Mouse (Mus musculus) lung, embryonic 14.5 days (tissue): Measurements from ENCODE around the gene Vps8. TPM values are rescaled to one million over a fixed set of nuclear protein-coding genes. Genes with fewer than 3 reads are reported as not detected.

Experiments used
- ATAC-seq: fragments of 200-750 bp; cut with Nextera tagmentation; 2 replicates; pipeline ENCODE4 v1.8.0; 2017; ENCODE audit warnings: mild to moderate bottlenecking, moderate TSS enrichment, moderate library complexity; ENCODE audit not compliant: insufficient read depth
- DNase-seq: peaks from one replicate; pipeline ENCODE4 v3.0.0-alpha.2; 2015
- H3K27ac ChIP-seq: fragments of 300-500 bp; sonication (generic); 2 replicates; pipeline ENCODE4 v1.5.1; 2014; ENCODE audit warnings: low read depth, mild to moderate bottlenecking, moderate library complexity
- H3K27me3 ChIP-seq: fragments of 300-500 bp; sonication (generic); 2 replicates; pipeline ENCODE4 v1.6.1; 2014; ENCODE audit warnings: low read length, control low read depth; ENCODE audit not compliant: insufficient read depth
- H3K36me3 ChIP-seq: fragments of 300-500 bp; sonication (generic); 2 replicates; pipeline ENCODE4 v1.6.1; 2014; ENCODE audit warnings: control low read depth; ENCODE audit not compliant: insufficient read depth
- H3K4me1 ChIP-seq: fragments of 300-500 bp; sonication (generic); 2 replicates; pipeline ENCODE4 v1.6.1; 2014; ENCODE audit warnings: antibody characterized with exemption, control low read depth; ENCODE audit not compliant: insufficient read depth
- H3K4me2 ChIP-seq: fragments of 300-500 bp; sonication (generic); 2 replicates; pipeline ENCODE4 v1.6.1; 2014; ENCODE audit warnings: mild to moderate bottlenecking
- H3K4me3 ChIP-seq: fragments of 300-500 bp; sonication (generic); 2 replicates; pipeline ENCODE4 v1.5.1; 2014; ENCODE audit warnings: low read depth, low read length
- H3K9ac ChIP-seq: fragments of 300-500 bp; sonication (generic); 2 replicates; pipeline ENCODE4 v1.6.1; 2014
- H3K9me3 ChIP-seq: fragments of 300-500 bp; sonication (generic); 2 replicates; pipeline ENCODE4 v1.6.1; 2016; ENCODE audit warnings: low read depth, low read length, control low read depth
- CTCF ChIP-seq: IDR thresholded peaks from 2 replicates; pipeline ENCODE4 v1.5.1; 2016; ENCODE audit warnings: antibody characterized with exemption, low read depth
- WGBS: fragments of 180-500 bp; shearing (Covaris S2); extraction: QIAGEN DNeasy Blood & Tissue Kit; methylation state at CpG from one replicate; pipeline ENCODE4 v1.1.7; 2014; 5-methylcytosine and 5-hydroxymethylcytosine counted together
- polyA plus RNA-seq: library from polyadenylated mRNA; unstranded; fragments of >200 nt; fragmentation: Nextera tagmentation; extraction: Ambion mirVana; gene quantifications from 2 replicates; pipeline ENCODE4 v1.2.1, GENCODE M21; 2014

The Vps8 gene
- polyA plus RNA-seq, result 18.0 and 19.3 TPM in 2 replicates

GRCm38 (mm10) chr16:21422645-21423545 lies at the start of gene Vps8:
TSS of gene Vps8 (plus strand) at chr16:21423118.
- peak; percentile 98 for DNase-seq
- Histone ChIP-seq H3K4me3 (peak within 1 kb of the TSS; percentile 92), H3K36me3 (no peaks in the 10 kb centered on the region), H3K9me3 (no peaks in the 10 kb centered on the region), H3K27me3 (no peaks in the 10 kb centered on the region), H3K9ac (peak within 1 kb of the TSS; percentile 89), H3K4me2 (peak within 1 kb of the TSS; percentile 91), H3K4me1 (no peaks in the 10 kb centered on the region; the same call in 1 of the 2 replicates), H3K27ac (peak within 1 kb of the TSS; percentile 90)
- TF ChIP-seq CTCF, result peak; percentile 37
- peak; percentile 98 for ATAC-seq
- WGBS, result under 1% methylated on average over 71 of the region's 71 CpGs

DNA sequence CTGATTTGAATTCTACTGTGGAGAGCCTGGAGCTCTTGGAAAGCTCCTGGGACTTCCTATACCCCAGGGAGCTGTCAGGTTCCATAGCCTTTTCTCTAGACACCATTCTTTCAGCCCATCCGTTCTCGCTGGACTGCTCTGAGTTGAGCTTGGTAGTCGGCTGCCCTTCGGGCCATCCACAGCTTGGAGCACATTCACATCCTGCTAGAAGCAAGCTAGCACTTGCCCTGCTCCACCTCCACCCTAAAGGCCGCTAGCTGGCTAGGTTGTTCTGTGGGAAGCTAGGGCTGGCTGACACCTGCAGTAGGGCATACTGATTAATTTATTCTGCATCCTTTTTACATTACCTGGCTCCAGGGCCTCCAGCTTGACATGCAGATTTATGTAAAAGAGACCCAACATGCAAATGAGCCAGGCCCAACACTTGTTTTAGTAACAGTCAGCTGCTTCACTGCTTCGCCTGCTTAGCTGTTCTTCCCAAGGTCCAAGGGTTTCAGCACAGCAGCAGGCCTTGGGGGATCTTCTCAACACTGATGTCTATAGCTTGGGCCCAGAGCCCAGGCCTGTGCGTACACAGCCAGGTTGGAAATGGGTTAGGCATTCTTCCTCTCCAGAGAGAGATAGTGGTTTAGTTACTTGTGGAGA lies 49.5 kb upstream of the Vps8 start:
- Histone ChIP-seq H3K9me3 (no peaks in the 10 kb centered on the region), H3K27ac (no peak overlapping the region), H3K36me3 (no peaks in the 10 kb centered on the region), H3K4me3 (no peak overlapping the region), H3K4me2 (no peak overlapping the region), H3K9ac (no peak overlapping the region), H3K4me1 (peaks cover 24% of the 10 kb centered on the region), H3K27me3 (no peaks in the 10 kb centered on the region)
- TF ChIP-seq CTCF, result no peak
- ATAC-seq (no peak), DNase-seq (no peak)
- 61% methylated on average over 7 of the region's 7 CpGs for WGBS

GRCm38 (mm10) chr16:21374067-21374466 lies 48.9 kb upstream of the Vps8 start:
- DNase-seq (no peak), ATAC-seq (no peak)
- peaks cover 26% of the 10 kb centered on the region for H3K4me1 ChIP-seq
- no peaks in the 10 kb centered on the region for H3K9me3 ChIP-seq
- no peak overlapping the region for H3K4me3 ChIP-seq
- no peak overlapping the region for H3K9ac ChIP-seq
- no peaks in the 10 kb centered on the region for H3K36me3 ChIP-seq
- H3K27me3 ChIP-seq, result no peaks in the 10 kb centered on the region
- WGBS, result 88% methylated on average over 3 of the region's 6 CpGs
- H3K27ac ChIP-seq, result no peak overlapping the region
- TF ChIP-seq CTCF, result no peak
- H3K4me2 ChIP-seq, result no peak overlapping the region

DNA sequence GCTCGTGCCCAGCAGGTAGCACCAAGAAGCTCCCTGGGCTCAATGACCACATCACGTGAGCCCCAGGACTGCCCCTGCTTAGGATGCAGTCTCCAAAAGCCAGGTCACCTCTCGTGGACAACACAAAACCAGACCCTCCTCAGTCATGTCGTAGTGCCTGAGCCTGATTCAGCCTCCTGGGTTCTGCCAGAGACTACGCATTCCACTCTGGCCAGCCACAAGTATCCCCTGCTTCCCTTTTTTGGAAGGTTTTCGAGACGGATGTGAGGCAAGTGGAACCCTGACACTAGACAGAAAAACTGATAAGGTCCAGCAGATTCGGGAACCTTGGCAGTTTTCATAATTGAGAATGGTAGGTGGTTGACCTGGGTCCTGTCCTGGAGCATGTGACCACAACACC lies 47.8 kb upstream of the Vps8 start:
- H3K27me3 ChIP-seq, result no peaks in the 10 kb centered on the region
- TF ChIP-seq CTCF, result no peak
- DNase-seq, result no peak
- peaks cover 23% of the 10 kb centered on the region for H3K4me1 ChIP-seq
- no peak overlapping the region for H3K4me2 ChIP-seq
- WGBS, result 81% methylated on average over 8 of the region's 8 CpGs
- no peak overlapping the region for H3K9ac ChIP-seq
- ATAC-seq, result no peak
- no peaks in the 10 kb centered on the region for H3K36me3 ChIP-seq
- no peaks in the 10 kb centered on the region for H3K9me3 ChIP-seq
- H3K27ac ChIP-seq, result no peak overlapping the region
- H3K4me3 ChIP-seq, result no peak overlapping the region

DNA sequence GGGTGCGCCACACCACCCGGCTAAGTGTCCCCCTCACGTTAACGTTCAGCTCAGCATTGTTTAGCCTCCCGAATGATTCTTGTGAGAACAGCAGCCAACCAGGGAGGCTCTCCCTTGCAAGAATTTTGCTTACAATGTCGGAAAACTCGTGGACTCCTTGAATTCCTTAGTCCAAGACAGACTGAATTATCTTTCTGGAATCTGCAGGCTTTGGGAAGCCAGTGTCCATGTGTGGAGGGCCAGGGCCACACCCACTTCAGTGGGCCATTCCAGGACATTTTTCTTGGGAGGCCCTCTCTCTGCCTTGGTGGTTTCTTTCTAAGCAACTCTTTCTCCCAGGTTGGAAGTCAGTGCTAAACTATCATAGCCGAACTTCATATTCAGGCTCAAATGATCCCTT lies 46.6 kb upstream of the Vps8 start:
- ATAC-seq (no peak), DNase-seq (peak; percentile 28)
- TF ChIP-seq CTCF, result no peak
- Histone ChIP-seq H3K27ac (peak overlapping the region; percentile 91; the same call in 1 of the 2 replicates), H3K4me1 (peaks cover 23% of the 10 kb centered on the region), H3K4me2 (no peak overlapping the region), H3K36me3 (no peaks in the 10 kb centered on the region), H3K4me3 (no peak overlapping the region), H3K27me3 (no peaks in the 10 kb centered on the region), H3K9me3 (no peaks in the 10 kb centered on the region), H3K9ac (no peak overlapping the region)
- 58% methylated on average over 8 of the region's 8 CpGs for WGBS

DNA sequence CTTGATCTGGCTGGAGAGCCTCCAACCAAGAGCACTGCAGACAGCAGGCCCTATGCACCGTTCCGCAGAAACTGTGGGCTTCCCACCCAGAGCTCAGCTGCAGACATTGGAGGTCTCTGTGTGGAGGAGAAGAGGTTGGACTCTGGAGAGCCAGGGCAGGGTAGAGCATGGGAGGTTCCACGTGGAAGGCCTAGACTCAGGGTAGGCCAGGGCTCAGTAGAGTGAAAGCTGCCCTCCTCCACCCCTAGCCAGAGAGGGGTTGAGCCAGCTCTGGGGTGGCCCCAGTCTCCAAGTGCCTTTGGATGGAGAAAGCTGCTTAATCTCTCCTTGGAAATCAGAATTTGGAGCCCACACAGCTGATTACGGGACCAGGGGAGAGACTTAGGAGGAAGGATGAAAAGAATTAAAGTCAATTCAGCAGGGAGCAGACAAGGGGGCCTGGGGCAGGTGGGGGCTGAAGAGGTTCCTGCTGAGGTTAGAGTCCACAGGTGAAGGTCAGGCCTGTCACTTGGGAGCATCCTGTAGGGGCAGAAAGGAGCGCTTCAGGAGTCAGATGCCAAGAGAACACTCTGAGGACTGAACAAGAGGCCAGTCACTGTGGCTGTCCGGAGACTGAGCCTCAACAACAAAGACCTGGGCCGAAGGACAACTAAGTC lies 45.8 kb upstream of the Vps8 start:
- no peak for TF ChIP-seq CTCF
- Histone ChIP-seq H3K27me3 (no peaks in the 10 kb centered on the region), H3K4me1 (peaks cover 23% of the 10 kb centered on the region), H3K9ac (no peak overlapping the region), H3K27ac (peak overlapping the region; percentile 91), H3K9me3 (no peaks in the 10 kb centered on the region), H3K36me3 (no peaks in the 10 kb centered on the region), H3K4me3 (no peak overlapping the region), H3K4me2 (no peak overlapping the region)
- WGBS, result 45% methylated on average over 7 of the region's 7 CpGs
- DNase-seq (no peak), ATAC-seq (peak; percentile 39)

- H3K4me2 ChIP-seq, result no peak overlapping the region
- TF ChIP-seq CTCF, result no peak
- no peaks in the 10 kb centered on the region for H3K9me3 ChIP-seq
- DNase-seq, result peak; percentile 79
- peaks cover 23% of the 10 kb centered on the region for H3K4me1 ChIP-seq
- H3K27ac ChIP-seq, result peak overlapping the region; percentile 91
- no peak overlapping the region for H3K9ac ChIP-seq
- no peak overlapping the region for H3K4me3 ChIP-seq
- no peaks in the 10 kb centered on the region for H3K27me3 ChIP-seq
- 12% methylated on average over 4 of the region's 4 CpGs for WGBS
- H3K36me3 ChIP-seq, result no peaks in the 10 kb centered on the region
- peak; percentile 79 for ATAC-seq
Measured at GRCm38 (mm10) chr16:21377605-21377968, 45.3 kb upstream of the Vps8 start.
